Mouse (Mus musculus) thymus, adult 2 months (tissue): ENCODE data around the gene Kat2b. TPM values are rescaled to one million over a fixed set of nuclear protein-coding genes. Genes with fewer than 3 reads are reported as not detected.
"Not testable (repeated sequence)": the region's sequence is repeated elsewhere in the genome, so short reads cannot be mapped to it uniquely, and the experiment has no call there.

Experiments used
- DNase-seq: peaks from one replicate; pipeline ENCODE4 v3.0.0; 2021
- H3K27ac ChIP-seq: fragments of 200-500 bp; 2 replicates; pipeline ENCODE4 v1.5.1; 2012; ENCODE audit warnings: low read length, control low read depth; ENCODE audit not compliant: control insufficient read depth, insufficient read depth
- H3K27me3 ChIP-seq: fragments of 200-500 bp; 2 replicates; pipeline ENCODE4 v1.6.1; 2012; ENCODE audit warnings: mild to moderate bottlenecking, low read length, moderate library complexity, mixed read lengths; ENCODE audit not compliant: control insufficient read depth, insufficient read depth
- H3K36me3 ChIP-seq: fragments of 200-500 bp; 2 replicates; pipeline ENCODE4 v1.6.1; 2012; ENCODE audit warnings: mild to moderate bottlenecking, low read length, moderate library complexity; ENCODE audit not compliant: control insufficient read depth, insufficient read depth
- H3K4me1 ChIP-seq: fragments of 200-500 bp; replicated peaks from 2 replicates; pipeline ENCODE4 v1.6.1; 2012; ENCODE audit warnings: low read length; ENCODE audit not compliant: control insufficient read depth, insufficient read depth
- H3K4me3 ChIP-seq: fragments of 200-500 bp; 2 replicates; pipeline ENCODE4 v1.5.1; 2012; ENCODE audit warnings: mild to moderate bottlenecking, low read length, control low read depth, moderate library complexity; ENCODE audit not compliant: control insufficient read depth, insufficient read depth
- CTCF ChIP-seq: fragments of 200-500 bp; IDR thresholded peaks from 2 replicates; pipeline ENCODE4 v1.5.1; 2012; ENCODE audit warnings: mild to moderate bottlenecking, control low read depth, low read length, moderate library complexity, borderline replicate concordance; ENCODE audit not compliant: control insufficient read depth, poor library complexity, insufficient read depth; ENCODE audit errors: extremely low read depth
- POLR2A ChIP-seq: fragments of 200-500 bp; IDR thresholded peaks from 2 replicates; pipeline ENCODE4 v1.6.1; 2012; ENCODE audit warnings: mild to moderate bottlenecking, low read length, control low read depth, moderate library complexity; ENCODE audit not compliant: control insufficient read depth, poor library complexity, insufficient read depth; ENCODE audit errors: extremely low read depth
- WGBS: fragments of 180-500 bp; shearing (Covaris S2); methylation state at CpG from one replicate; pipeline ENCODE4 v1.1.7; 2018; 5-methylcytosine and 5-hydroxymethylcytosine counted together
- polyA plus RNA-seq: library from polyadenylated mRNA; depleted of rRNA; stranded (reverse); fragments of >200 nt; gene quantifications from 2 replicates; pipeline ENCODE4 v1.2.3, GENCODE M21; 2012; rRNA removed

Kat2b gene
- polyA plus RNA-seq, result 13.1 and 17.9 TPM in 2 replicates

- Histone ChIP-seq H3K27ac (peak within 1 kb of the TSS; percentile 91), H3K27me3 (no peaks in the 10 kb centered on the region), H3K36me3 (no peaks in the 10 kb centered on the region), H3K4me1 (peaks cover 10% of the 10 kb centered on the region), H3K4me3 (peak within 1 kb of the TSS; percentile 98)
- DNase-seq, result no peak
- no peak for TF ChIP-seq CTCF
- TF ChIP-seq POLR2A, result no peak
- 2% methylated on average over 20 of the region's 20 CpGs for WGBS
Observed at GRCm38 (mm10) chr17:53566161-53566918, at the start of gene Kat2b. Gene Kat2b (plus strand): TSS chr17:53566861.

GRCm38 (mm10) chr17:53519364-53519763, 47.3 kb upstream of the Kat2b start:
- no peak for DNase-seq
- no peak for TF ChIP-seq CTCF
- no peak for TF ChIP-seq POLR2A
- no peaks in the 10 kb centered on the region for H3K27me3 ChIP-seq
- no peak overlapping the region for H3K27ac ChIP-seq
- no peaks in the 10 kb centered on the region for H3K36me3 ChIP-seq
- H3K4me3 ChIP-seq, result no peak overlapping the region
- no peaks in the 10 kb centered on the region for H3K4me1 ChIP-seq

GRCm38 (mm10) chr17:53520509-53520908, 46.2 kb upstream of the Kat2b start:
- H3K27ac ChIP-seq, result no peak overlapping the region
- no peak overlapping the region for H3K4me3 ChIP-seq
- DNase-seq, result no peak
- H3K36me3 ChIP-seq, result no peaks in the 10 kb centered on the region
- TF ChIP-seq POLR2A (no peak), CTCF (no peak)
- no peaks in the 10 kb centered on the region for H3K4me1 ChIP-seq
- no peaks in the 10 kb centered on the region for H3K27me3 ChIP-seq

GRCm38 (mm10) chr17:53528034-53528433, 38.6 kb upstream of the Kat2b start:
- H3K27me3 ChIP-seq, result no peaks in the 10 kb centered on the region
- TF ChIP-seq CTCF, result no peak
- no peak for TF ChIP-seq POLR2A
- no peak overlapping the region for H3K4me3 ChIP-seq
- no peaks in the 10 kb centered on the region for H3K36me3 ChIP-seq
- DNase-seq, result no peak
- H3K27ac ChIP-seq, result no peak overlapping the region
- 91% methylated on average over 2 of the region's 2 CpGs for WGBS
- H3K4me1 ChIP-seq, result no peaks in the 10 kb centered on the region

GRCm38 (mm10) chr17:53531160-53531559, 35.5 kb upstream of the Kat2b start:
- 49% methylated on average over 2 of the region's 2 CpGs for WGBS
- H3K27me3 ChIP-seq, result no peaks in the 10 kb centered on the region
- no peak overlapping the region for H3K4me3 ChIP-seq
- H3K36me3 ChIP-seq, result no peaks in the 10 kb centered on the region
- DNase-seq, result peak; percentile 3
- H3K4me1 ChIP-seq, result no peaks in the 10 kb centered on the region
- no peak overlapping the region for H3K27ac ChIP-seq
- TF ChIP-seq POLR2A, result no peak
- no peak for TF ChIP-seq CTCF

GRCm38 (mm10) chr17:53532425-53532824, 34.2 kb upstream of the Kat2b start:
- Histone ChIP-seq H3K27ac (no peak overlapping the region), H3K27me3 (no peaks in the 10 kb centered on the region), H3K36me3 (no peaks in the 10 kb centered on the region), H3K4me1 (no peaks in the 10 kb centered on the region), H3K4me3 (no peak overlapping the region)
- WGBS, result 62% methylated on average over 2 of the region's 2 CpGs
- DNase-seq, result no peak
- TF ChIP-seq POLR2A (no peak), CTCF (no peak)

GRCm38 (mm10) chr17:53539351-53539750, 27.3 kb upstream of the Kat2b start, which contains the start of gene Pp2d1:
Gene Pp2d1 (minus strand): TSS chr17:53539451.
- H3K27me3 ChIP-seq, H3K27ac ChIP-seq, H3K36me3 ChIP-seq, H3K4me3 ChIP-seq, DNase-seq, H3K4me1 ChIP-seq: not testable (repeated sequence)
- WGBS, result 94% methylated on average over 2 of the region's 2 CpGs
